Mouse (Mus musculus): ENCODE measurements around the gene Nostrin. TPM values are rescaled to one million over a fixed set of nuclear protein-coding genes. Genes with fewer than 3 reads are reported as not detected.
A peak's percentile ranks its signal among the peaks of the same experiment; 100 is the strongest.

Nostrin gene
- total RNA-seq (2021), result 10 to 100 TPM in 1 of 2 experiments, 1 to 10 TPM in 1; 7.3 to 11.9 TPM
- long read RNA-seq, experiment 1, partial matches to known transcripts, result 1 of 7 reads
- long read RNA-seq, experiment 1, other reads (novel, unspliced or antisense), result 2 of 7 reads
- long read RNA-seq, experiment 2, partial matches to known transcripts, result 0 of 4 reads
- long read RNA-seq, experiment 2, other reads (novel, unspliced or antisense), result 1 of 4 reads

DNA sequence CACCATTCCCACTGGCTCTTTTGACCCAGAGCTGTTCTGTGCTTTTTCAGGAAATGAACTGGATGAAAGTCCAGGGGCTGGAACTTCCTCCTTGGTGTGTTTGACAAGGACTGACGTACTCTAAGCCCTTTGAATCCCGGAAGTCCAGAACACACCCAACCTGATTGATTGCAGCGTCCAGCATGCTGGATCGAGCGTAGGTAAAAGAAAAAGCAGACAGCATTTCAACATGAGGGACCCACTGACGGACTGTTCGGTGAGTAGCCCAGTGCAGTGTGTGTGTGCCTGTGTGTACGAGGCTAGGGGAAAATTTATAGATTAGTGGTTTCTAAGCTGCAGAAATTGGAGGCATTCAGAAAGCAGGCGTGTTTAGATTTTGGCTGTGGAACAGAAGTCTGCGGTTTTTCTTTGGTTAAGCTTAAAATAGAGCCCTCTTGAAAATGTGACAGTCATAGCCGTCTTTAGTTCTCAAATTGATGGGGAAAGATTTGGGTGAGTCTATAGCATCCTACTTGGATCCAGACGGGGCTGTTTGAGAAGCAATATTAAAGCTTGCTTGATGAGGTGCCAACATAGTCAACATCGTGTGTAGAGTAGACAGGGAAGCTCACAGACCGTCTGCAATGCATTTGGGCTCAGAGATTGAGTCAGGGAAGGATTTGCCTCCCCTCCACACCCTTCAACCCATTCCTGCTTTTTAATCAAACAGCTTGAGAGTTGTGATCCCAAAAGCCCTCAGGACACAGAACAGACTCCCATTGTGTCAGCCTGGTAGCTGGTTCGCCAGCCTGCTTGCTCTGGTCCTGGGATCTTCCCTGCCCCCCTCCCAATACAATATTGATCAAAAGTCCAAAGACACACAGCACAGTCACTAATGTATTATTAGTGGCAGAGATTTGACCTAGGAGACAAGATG is at the start of gene Nostrin:
Gene Nostrin (plus strand): TSS at position 140 of the 916 bp plus-strand sequence.
- peak; percentile 14 to 37 for DNase-seq

DNA sequence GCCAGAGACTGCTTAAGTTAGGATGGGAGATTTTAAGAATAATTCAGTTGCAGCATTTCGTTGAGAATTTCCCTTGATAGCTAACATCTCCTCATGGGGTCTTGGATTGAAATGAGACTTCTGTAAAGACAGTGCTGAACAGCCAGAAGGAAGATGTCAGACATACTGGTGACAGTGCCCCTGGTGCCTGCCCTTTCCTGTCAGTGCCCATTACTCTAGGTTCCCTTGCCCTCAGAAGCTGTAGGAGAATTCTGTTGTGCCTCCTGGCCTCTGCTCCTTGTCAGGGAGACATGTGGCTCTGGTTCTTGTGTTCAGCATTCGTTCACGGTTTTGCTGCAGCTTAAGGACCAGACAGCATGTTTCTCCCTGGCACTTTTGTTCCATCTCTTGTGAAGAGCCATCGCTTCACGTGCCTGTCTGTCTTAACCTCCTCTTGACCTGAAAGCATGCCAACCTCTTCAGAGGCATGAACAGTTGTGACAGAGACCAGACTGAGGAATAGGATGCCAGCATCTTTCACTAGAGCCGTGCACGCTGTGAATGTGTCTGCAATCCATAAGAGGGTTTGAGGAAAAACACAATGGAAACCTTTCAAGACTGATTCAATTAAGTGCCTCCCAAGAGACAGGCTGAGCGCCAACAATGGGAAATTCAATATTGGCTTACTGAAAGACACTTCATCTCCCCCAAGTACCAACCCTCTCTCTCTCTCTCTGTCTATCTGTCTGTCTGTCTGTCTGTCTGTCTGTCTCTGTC is 48.9 kb upstream of the Nostrin start:
- DNase-seq, result no peak

DNA sequence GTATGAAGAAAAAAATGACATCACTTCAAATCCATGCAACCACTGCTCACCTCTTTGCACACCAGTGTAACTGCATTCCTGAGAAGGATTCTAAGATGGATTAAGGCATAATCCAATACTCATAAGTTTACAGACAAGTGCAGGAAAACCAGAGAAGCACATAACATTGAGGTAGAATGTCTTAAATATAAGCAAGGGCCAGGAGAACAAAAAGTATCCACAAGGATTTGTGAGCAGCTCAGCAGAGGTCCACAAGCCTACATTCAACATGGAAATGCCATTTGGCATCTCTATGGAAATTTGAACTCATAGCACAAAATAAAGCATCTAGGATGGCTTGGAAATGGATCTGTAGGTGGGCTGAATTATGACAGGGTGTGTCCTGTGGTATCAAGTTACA is 39.8 kb upstream of the Nostrin start:
- DNase-seq, result no peak

DNA sequence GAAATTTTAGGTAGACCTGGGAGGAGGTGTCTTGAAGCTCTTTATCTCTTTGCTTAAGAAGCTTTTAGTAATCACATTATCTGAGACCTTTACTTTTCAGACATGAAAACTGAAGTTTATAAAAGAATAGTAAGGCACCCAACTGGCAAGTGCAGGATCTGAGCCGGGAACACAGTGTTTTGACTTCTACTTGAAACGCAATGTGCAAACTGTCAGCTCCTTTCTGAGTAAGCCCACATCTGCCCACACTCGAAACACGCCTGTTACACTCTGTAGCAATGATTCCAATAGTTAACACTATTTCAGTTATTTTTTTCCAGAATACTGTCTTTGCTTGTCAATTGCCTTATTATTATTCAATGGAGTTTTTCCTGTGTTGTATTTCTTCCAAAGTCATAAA is 38.8 kb upstream of the Nostrin start:
- no peak for DNase-seq

GRCm38 (mm10) chr2:69097526-69097925 is 38.1 kb upstream of the Nostrin start:
- no peak for DNase-seq

DNA sequence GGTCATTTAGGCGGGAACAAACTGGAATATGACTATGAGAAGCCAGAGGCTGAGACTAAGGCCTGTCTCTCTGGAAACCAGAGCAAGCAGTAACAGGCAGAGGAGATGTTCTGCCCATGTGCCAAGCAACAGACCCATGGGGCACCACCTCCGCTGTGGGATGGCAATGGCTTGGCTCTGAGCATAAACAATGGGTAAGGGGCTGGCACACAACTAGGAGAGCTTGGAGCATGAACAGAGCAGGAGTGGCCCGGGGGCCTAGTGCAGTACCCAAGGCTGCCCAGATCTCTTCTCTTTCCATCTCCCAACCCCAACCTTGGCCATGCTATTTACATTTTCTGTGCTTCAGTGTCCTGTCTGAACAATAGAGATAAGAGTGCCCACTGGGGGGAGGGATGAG is 36.9 kb upstream of the Nostrin start:
- DNase-seq, result no peak

- DNase-seq, result no peak
Observed at GRCm38 (mm10) chr2:69099147-69099546, 36.5 kb upstream of the Nostrin start.

GRCm38 (mm10) chr2:69100706-69101105 is 34.9 kb upstream of the Nostrin start:
- DNase-seq, result peak; percentile 16 to 40

DNA sequence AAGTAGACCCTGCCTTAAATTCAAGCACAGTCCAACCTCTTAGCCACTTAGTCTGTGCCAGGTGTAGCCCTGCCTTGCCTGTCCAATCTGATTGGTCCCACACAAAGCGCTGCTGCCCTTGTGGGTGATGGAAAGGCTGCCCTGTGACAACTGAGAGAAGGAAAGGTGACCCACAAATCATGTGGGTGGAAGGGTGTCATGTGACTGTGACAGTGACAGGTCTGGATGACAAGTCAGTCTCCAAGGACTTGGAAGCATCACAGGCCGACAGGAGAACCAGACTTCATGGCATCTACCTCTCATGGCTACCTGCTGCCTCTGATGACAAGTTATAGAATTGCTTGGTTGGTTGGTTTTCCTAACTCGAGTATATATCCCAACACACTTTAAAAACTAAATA is 32.1 kb upstream of the Nostrin start:
- DNase-seq, result no peak

GRCm38 (mm10) chr2:69104511-69105145 is 31.0 kb upstream of the Nostrin start:
- DNase-seq, result no peak

DNA sequence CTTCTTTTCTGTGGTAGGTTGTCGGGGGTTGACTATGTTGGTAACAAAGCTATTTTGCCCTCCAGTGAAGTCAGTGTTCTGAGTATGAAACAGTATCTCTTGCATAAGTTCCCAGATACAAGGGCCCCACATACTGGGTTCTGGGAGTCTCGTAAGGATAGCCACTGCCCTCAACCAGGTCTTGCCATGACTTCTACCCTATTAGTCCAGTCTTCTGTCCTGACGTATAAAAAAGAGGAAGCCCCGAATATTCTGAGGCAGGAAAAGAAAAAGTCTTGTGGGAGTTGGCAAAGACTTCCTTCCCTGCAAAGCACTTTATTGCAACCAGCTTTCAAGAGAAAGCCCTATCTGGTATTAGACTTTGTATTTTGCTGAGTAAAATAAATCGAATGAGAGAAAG is 26.4 kb upstream of the Nostrin start:
- DNase-seq, result no peak

DNA sequence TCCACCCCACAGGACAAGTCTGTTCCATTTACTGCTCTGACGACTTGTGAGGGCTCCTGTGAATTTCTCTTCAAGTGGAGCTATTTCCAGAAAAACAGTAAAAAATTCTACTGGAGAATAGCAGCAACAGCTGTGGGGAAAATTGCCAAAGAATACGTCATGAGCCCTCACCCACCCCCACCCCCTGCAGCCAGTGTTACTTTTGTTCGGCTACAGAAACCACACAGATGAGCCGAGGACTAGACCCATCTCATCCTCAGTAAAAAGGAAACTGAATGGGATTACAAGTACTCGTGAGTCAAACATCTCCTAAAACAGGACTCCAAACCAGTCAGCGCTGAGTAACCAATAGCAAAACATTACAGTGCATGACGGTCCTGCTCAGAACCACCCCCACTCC is 25.9 kb upstream of the Nostrin start:
- DNase-seq, result no peak

DNA sequence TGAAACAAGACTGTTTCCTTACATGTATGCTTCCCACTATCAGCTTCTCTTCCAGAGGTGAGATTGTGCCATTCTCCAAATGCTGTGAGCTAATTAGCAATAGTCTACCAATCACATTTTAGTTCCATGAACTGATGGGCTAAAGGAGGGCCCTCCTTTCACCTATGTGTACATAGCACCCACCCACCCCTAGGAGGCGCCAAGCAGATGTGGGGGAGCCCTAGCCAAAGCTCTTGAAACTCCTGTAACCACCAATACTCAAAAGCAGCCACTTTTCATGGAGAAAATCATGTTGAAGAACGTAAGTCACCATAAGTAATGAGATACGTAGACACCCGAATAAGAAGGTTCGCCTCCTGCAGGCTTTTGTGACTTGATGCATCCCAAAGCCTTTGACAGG is 23.0 kb upstream of the Nostrin start:
- DNase-seq, result peak in 1 of 2 experiments; percentile 26

GRCm38 (mm10) chr2:69113829-69114547 is 21.6 kb upstream of the Nostrin start:
- no peak for DNase-seq

GRCm38 (mm10) chr2:69115921-69116320 is 19.7 kb upstream of the Nostrin start:
- no peak for DNase-seq

GRCm38 (mm10) chr2:69116767-69117166 is 18.8 kb upstream of the Nostrin start:
- no peak for DNase-seq

DNA sequence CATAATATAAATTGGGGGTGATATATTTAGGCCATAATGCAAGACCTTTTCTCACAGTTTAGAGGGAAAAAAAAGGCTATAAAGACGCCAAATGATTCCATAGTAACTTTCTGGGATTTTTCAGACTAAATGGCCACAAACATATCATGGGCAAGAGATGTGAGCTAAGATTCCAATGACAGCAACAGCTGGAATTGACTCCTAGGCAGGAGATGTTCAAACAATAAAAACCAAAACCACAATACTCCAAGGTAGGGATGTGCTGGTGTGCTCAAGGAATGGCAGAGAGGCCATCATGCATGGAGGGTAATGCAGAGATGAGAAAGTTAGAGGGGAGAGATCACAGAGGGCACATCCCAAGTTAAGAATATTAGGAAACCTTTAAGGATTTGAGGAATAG is 16.6 kb upstream of the Nostrin start:
- no peak for DNase-seq

DNA sequence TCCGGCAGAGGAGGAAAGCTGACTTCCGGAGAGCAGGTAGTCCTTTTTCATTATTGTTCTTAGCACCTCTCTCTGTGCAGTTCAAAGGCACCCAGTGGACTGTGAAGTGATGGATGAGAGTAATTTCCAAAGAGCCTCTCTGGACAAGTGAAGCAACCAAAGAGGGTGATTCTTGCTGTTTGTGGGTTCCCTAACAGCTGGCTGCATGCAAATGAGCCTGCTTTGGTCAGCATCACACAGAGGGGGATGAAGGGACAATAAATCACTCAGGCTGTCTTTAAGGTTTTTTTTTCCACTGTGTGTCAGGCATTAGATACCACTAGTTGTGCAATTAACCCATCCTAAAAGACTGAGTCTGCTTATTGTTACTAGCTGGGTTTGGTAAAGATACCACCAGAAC is 15.9 kb upstream of the Nostrin start:
- no peak for DNase-seq

DNA sequence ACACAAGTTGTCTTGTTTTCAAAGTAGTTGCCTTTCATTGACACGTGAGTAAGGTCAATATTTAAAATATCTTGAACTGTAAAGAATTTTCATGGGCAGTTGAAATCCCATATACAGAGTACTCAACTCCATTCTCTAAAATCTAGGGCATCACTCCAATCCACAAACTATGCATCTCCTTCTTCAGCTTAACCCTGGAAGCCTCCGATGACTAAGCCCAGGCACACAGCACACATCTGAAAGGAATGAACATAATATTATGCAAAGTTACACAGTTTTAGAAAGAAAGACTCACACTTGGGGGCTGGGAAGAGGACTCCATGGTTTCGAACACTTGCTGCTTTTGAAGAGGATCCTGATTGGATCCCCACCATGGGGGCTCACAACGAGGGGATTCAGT is 13.9 kb upstream of the Nostrin start:
- no peak for DNase-seq

DNA sequence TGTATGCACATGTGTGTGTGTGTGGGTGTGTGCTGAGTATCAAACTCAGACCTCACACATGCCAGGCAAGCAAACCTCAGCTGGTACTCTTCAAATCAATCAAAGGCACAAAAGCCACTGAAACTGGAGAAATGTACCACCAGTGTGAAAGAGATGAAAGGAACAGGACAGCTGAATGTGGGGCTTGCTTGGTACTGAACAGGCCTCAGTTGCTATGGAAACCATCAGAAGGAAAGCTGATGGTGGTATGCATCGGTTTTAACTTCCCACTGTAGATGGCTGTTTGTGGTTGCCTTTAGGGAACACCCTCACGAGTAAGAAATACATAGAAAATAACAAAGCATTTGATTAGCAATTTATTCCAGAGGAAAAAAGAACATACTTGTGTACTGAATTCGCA is 10.2 kb upstream of the Nostrin start:
- DNase-seq, result no peak

DNA sequence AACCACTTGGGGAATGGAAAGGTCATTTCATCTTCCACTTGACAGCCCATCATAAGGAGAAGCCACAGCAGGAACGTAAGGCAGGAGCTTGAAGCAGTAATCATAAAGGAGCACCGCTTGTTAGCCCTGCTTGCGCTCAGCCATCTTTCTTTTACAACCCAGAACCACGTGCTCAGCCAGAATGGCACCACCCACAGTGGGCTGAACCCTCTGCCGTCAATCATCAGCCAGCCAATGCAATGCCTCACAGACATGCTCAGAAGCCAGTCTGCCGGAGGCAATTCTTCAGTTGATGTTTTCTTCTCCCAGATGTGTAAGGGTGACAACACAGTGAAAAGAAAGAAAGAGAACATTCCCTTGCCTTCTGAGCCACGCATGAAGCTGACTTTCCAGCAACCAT is 7.3 kb upstream of the Nostrin start:
- no peak for DNase-seq

DNA sequence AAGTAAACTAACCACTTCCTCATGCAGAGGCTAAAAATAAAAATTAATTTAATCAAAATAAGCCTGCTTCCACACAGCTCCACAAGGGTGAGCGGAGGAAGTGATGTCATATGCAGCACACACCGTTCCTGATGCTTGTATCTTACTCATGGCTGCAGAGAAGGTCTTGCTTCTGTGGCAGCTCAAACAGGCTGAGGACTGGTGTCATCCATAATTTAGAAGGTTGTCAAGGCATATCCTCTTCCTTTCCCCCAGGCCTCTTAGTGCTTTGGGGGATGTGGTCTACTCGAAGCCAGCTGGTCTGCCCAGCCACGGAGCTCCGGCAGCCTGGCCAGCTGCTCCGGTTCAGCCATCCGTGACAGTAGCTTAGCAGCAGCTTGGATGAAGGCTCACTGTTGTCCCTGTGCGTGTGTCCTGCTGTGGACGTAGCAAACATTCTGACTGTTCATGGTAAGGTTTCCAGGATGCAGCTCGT is 6.6 kb upstream of the Nostrin start:
- no peak for DNase-seq
